Mouse (Mus musculus) embryo, embryonic 9.5 days (tissue): ENCODE data around the gene Prss56.

Source experiments
- DNase-seq: peaks from one replicate; pipeline ENCODE4 v3.0.0-alpha.2; 2017; ENCODE audit errors: extremely low spot score

Prss56 gene

DNA sequence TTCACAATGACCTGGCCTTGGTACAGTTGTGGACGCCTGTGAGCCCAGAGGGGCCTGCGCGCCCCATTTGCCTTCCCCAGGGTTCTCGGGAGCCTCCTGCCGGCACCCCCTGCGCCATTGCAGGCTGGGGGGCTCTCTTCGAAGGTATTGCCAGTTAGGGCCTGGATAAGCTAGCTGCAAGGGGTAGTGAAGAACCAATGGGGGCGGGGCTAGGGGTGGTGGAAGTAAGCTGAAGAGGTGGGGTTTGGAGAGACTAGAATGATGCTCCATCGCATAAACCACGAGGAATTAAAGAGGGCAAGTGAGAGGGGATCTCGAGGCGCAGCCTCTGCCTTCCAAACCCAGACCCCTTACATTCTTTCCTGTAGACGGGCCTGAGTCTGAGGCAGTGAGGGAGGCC lies 2.4 kb downstream of the Prss56 start:
- no peak for DNase-seq

DNA sequence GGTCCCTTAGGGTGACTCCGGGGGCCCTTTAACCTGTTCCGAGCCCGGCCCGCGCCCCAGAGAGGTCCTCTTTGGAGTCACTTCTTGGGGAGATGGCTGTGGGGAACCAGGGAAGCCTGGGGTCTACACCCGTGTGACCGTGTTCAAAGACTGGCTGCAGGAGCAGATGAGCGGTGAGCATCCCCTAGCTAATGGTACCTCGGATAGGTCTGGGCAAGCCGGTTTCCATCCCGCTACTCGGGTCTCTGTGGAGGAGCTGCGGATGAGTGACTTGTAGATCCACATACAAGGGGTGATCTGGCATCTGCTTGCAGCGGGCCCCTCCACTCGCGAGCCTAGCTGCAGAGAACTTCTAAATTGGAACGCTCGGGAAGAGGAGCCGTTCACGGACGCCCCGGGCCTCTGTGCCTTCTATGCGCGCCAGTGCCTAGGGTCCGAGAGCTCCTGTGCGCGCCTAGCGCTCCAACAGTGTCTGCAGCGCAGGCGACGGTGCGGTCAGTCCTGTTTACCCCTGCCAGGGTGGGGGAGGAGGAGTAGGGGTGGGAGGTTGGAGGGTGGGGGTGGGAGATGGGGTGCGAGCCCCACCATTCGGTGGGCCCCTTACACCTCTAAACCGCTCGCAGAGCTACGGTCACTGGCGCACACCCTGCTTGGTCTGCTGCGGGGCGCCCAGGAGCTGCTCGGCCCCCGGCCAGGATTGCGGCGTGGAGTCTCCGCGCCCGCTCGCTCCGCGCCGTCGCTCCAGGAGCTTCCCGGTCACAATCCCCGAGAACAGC lies 3.3 kb downstream of the Prss56 start:
- no peak for DNase-seq

DNA sequence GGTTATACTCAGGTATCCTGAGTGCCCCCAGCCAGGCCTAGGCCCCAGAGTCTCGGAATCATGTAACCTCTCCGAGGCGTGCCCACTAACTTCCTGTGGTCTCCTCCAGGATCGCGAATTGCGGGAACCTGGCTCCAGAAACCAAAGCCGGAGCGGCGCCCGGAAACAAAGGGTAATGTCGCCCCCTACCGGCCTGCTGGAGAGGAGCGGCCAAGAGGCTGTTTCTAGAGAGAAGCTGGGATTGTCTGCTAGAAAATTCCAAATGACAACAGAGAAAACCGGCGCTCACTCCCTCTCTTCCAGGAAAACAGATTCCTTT lies 3.9 kb downstream of the Prss56 start:
- peak; percentile 87 for DNase-seq

DNA sequence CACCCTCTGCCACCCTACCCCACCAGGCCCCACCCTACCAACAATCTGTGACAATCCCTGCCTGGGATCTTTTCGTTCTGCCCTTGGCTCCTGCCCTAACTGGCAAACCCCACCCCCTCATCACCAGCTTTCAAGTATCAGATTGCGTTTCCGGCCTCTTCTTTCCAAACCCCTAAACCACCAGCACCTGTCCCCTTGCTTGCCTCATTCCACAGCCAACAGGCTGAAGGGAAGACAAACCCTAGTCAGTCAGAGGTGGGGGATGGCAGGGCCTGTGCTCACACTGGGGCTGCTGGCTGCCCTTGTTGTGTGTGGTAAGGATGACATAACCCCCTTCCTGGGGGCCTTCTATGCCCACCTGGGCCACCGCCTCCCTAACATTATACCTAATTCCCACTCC lies 7.3 kb downstream of the Prss56 start, which contains the start of gene Chrnd:
Gene Chrnd, plus strand, starts transcription at position 179 of the 400 bp plus-strand sequence.
- no peak for DNase-seq

DNA sequence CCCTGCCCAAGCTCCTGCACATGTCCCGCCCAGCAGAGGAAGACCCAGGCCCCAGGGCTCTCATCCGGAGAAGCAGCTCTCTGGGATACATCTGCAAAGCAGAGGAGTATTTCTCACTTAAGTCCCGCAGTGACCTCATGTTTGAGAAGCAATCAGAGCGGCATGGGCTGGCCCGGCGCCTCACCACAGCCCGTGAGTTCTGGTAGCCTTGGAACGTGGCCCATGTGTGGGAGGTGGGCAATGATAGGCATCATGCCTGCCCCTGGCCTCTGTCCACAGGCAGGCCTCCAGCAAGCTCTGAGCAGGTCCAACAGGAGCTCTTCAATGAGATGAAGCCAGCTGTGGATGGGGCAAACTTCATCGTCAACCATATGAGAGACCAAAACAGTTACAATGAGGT lies 14.2 kb downstream of the Prss56 start:
- DNase-seq, result no peak

DNA sequence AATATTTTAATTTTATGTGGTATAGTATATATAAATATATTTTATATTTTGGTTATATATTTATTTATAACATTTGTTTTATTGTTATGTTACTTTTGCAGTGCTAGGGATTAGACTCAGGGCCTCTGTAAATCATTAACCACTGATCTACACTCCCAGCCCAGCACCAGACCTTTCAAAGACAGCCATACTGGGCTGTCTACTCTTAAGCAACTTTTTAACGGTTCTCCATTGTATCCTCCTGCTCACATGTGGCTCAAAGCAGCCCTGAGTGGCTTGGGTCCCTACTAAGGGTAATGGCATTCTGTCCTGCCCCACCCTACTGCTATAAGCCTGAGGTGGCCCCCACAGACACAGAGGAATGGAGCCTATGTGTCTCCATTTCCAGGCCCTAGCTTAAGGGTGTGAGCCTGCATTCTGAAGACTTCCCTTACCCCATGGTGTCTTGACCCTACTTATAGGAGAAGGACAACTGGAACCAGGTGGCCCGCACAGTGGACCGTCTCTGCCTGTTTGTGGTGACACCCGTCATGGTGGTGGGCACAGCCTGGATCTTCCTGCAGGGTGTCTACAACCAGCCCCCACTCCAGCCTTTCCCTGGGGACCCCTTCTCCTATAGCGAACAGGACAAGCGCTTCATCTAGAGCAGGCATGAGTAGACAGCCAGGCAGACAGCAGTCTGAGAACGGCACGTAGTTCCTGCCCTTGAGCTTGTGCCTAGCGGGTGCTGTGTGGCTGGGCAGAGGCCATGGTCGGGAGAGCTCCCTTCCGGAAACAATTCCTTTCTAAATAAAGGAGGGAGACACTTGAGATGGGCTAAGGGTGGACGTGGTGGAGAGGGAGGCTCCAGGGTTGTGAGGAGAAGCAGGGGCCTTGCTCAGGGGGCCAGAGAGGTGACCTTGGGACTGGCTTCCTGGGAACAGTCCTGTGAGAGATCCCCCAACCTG lies 15.3 kb downstream of the Prss56 start:
- DNase-seq, result no peak

DNA sequence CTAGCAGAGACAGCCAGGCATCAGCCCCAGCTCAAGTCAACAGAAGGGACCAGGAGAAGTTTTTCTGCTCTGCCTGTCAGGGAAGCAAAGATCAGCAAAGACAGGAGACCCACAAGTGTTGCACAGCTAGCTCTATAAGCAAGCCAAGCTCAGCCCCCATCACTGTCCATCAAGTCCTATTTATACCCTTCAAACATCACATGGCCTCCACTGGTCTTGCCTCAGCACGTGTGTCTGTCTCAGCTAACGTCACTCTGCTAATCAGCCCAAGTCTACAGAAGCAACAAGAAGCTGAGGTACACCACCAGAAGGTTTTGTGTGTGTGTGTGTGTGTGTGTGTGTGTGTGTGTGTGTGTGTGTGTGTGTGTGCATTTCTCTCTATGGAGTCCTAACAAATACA lies 17.7 kb downstream of the Prss56 start:
- DNase-seq, result no peak

DNA sequence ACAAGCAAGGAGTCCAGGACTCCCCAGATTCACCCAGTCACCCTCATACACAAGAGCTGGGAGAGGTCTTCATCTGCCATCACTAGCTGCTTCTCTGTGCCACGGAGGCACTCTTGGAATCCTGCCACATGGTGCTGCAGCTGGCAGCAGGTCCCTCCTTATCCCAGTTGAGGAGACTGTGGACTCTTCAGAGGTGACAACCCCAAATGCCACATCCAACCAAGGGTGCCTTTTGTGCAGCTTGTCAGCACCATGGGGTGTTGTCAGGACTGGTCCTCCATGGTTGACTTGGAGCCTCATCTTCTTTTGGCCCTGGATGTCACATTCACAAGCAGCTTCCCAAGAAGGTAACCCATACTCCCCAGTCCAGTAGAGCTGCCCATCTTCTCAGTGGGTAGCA lies 18.7 kb downstream of the Prss56 start:
- no peak for DNase-seq

DNA sequence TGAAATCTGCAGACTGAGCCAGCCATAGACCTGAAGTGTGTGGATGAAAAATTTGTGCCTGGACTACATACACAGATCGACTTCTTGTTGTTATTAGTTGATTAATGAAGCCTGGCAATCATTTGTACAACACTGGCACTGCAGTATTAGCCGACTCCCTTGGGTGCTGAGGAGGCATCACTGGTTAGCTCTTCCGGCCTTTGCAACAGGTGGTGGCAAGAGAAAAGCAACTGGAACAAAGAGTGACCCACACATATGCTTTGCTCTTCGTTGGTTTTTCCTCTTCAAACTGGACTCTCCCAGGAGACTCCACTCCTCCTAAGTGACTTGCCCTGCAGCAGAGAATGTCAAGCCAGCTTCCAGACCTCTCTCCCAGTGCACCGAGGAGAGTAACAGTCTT lies 20.7 kb downstream of the Prss56 start:
- DNase-seq, result no peak

DNA sequence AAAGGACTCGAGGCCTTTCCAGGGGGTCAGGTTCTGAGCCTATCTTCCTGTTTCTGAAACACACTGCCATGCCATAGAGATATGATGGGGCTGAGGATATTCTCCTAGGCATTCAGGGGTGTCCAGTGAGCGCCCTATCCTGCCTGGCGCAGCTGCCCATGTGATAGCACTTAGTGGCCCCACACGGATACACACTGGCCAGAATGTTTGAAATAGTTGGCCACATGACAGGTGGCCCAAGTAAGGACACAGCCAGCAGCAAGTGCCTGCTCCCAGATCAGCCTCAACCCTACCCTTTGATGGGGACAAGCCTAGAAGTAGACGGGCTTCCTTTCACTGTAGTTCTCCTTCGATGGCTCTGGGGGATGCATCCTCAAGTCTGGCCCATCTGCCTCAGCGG lies 21.4 kb downstream of the Prss56 start, which contains the start of gene Chrng:
Gene Chrng, plus strand, starts transcription at position 193 of the 400 bp plus-strand sequence.
- DNase-seq, result no peak

DNA sequence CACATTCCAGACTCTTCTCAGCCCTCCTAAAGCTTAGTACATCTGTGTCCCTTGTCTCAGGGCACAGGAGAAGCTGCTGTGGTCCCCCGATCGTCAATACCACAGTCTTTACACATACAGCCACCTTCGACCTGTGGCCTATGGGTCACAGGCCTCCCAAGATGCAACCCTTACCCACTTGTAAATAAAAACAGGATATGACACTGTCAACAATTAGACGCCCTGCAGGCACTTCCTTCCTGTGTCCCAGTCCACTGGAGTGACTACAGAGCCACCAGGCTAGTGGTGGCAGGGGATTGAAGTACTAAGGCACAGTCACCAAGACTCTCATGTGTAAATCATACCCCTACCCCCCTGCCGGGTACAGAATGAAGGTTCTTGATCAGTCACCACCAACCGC lies 21.9 kb downstream of the Prss56 start:
- no peak for DNase-seq

DNA sequence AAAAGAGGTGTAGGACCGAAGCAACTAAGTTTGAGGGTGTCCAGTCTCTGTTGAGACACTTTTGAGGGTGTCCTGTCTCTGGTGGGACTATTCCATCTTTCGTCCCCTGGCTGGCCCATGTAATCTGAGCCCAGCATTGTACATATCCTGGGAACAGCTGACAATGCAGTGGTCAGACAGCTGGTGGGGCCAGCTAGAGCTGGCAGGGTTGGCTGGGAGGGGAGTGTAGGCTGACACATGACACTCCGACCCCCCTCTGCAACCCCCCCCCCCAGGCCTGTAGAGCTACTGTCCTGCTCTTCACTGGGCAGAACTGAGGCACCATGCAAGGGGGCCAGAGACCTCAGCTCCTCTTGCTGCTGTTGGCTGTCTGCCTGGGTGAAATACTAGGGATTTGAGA lies 22.4 kb downstream of the Prss56 start:
- peak; percentile 8 for DNase-seq

DNA sequence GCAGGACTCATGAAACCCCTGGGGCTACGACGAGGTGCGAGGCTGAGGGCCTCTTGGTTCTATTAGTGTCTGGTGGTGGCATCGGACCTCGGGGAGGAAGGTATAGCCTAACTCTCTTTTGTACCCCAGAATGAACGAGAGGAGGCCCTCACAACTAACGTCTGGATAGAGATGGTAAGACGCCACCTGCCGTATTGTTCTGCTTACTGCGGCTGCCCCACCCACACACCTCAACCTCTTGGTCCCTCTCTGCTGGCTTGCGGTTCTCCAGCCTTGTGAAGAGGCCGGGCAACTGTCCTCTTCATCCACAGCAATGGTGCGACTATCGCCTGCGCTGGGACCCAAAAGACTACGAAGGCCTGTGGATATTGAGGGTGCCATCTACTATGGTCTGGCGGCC lies 23.2 kb downstream of the Prss56 start:
- peak; percentile 25 for DNase-seq

DNA sequence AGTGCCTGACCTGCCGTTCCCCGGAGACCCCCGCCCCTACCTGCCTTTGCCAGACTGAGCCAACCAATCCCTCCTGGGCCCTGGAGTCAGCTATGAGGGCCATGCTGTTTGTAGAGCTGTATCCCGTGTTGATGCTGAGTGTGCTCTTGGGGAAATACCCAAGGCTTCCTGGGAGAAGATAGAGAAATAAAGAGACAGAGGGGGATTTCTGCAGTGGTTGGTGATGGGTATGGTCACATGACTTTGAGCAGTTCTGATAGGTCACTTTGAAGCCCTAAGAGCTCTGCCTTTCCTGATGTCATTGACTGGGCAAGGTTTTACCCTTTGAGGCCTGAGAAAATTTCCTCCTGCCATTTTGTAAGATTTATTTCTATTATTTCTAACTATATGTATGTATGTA lies 28.3 kb downstream of the Prss56 start:
- no peak for DNase-seq

DNA sequence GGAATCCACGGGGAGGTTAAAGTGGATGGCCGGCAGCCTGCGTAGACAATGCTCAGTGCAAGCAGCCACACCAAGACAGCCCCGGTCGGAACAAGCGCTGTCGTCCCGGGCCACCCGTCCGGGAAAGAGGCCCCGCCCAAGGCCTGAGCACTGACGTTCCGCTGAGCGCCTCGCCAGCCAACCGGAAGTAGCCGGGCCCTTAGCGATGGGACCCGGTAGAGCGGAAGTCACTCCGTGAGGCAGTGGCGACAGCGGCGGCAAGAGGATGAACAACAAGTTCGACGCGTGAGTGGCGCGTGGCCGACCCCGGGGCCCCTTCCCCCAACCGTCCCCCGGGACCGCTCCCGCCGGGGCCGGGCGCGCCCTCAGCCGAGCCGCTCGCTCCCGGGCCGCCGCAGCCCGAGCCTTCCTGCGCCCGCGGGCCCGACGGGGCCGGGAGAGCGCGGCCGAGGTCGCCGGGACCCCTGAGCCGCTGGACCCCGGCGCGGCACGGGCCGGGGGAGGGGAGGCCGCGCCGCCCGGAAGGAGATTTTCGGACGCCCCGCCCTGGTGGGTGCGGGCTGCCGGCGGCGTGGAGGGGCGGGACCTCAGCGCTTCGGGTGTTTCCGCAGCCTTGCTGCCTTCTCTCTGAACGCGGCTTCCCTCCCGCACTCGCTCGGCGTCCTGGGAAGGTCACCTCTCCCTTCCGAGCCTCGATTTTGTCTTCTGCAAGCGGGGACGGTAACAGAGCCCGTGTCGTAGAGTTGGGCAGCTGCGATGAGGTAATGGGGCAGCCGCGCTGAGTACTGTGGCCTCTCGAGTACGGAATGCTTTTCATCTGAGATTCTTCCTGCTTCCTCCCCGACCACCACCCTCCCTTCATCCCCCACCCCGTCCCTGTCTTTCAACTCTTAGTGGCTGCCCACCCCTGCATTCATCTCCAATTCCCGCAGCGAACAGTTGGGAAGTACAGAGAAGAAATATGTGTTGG lies 30.9 kb downstream of the Prss56 start, which contains the start of gene Eif4e2:
Gene Eif4e2, plus strand, starts transcription at position 180 of the 970 bp plus-strand sequence.
- peak; percentile 95 for DNase-seq

DNA sequence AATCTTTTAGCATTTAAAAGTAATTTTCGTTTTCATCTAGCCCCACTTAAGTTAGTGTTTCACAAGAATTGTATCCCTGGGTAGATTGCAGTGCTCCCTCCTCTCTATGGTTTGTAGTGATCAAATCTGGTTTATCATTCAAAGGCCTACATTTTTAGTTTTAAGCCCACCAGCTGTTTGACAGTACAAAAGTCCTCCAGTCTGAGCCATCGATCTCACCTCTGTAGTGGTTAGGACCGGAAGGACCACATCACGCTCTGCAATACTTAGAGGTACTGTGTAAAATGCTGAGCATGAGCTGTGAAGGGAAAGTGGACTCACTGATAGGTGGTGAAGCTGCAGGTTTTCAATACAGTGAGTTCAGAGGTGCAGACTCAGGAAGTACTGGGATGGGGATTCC lies 31.6 kb downstream of the Prss56 start:
- DNase-seq, result no peak

DNA sequence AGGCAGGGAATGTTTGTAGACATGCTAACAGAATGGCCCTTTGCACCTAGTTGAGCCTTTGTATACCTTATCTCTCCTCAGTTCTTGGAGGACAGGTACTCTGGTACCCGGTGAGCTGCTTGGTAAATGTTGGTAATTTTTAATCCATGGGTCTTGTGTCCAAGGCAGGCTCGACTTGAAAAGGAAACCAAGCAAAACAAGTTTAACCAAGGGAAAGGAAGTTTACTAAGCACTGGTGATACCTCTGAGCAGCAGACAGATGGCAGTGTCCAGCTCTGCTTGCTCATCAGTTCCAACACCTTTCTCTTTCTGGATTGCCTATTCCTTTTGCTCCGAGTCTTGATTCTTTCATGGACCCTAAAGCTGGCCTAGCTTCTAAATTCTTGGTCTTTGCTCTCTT lies 34.8 kb downstream of the Prss56 start:
- no peak for DNase-seq

DNA sequence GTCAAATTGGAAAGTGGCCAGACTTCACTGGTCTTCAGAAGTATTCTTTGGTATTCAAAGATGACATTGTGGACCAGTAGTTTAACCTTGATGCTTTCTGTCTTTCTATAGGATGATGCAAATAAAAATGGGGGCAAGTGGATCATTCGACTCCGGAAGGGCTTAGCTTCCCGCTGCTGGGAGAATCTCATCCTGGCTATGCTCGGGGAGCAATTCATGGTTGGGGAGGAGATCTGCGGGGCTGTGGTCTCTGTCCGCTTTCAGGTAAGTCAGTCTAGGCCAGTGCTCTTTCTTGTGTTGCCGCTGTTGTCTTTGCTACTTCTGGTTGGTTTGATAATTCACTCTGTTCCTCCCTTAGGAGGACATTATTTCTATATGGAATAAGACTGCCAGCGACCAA lies 42.6 kb downstream of the Prss56 start:
- DNase-seq, result no peak

DNA sequence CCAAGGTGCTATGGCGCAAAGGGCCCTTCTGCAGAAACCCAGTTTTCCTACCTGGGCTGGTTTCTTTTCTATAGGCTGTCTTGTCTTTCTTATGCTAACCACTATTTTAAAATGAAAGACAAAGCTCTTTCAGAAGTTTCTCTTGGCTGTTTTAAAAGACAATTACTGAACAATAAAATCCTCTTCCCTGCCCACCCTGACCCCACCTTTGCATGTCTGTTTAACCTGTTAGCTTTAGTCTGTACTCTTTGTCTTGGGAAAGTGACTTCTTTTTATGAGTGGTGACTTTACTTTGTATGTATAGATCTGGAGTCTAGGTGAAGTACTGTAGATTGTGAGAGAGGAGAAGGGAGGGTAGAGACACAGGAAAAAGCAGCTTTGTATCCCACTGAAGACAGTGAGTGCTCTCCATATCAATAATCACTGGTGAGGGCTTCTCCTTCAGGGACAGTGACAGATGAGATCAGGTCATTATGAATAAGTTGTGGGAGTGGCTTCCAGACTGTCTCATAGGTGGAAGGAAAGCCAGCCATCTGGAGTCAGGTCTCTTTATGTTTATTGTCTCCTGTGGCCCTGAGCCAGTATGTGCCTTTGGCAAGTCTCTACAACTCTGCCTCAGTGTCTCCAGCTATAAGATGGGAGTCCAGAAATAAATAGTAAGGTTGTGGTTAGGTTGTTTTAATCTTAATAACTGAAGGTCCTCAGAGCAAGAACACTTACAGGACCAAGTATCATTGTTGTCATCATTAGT lies 43.5 kb downstream of the Prss56 start:
- DNase-seq, result no peak

DNA sequence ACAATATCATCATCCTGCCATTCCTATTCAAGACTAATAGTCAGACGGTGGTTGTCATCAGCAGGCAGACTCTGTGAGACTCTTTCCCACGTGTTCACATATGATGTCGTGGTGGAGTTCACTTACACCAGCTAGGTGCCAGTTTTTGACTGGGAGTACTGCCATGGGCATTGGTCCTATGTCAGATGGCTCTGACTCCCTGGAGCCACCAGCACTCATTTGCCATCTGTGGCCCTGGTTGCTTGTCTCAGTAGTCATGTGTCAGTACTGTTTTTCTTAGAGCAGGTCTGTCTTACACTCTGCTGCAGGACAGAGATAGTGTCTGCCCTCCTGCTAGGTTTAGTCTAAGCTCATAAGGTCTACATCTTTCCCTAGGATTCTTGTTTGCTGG lies 44.0 kb downstream of the Prss56 start:
- DNase-seq, result no peak

DNA sequence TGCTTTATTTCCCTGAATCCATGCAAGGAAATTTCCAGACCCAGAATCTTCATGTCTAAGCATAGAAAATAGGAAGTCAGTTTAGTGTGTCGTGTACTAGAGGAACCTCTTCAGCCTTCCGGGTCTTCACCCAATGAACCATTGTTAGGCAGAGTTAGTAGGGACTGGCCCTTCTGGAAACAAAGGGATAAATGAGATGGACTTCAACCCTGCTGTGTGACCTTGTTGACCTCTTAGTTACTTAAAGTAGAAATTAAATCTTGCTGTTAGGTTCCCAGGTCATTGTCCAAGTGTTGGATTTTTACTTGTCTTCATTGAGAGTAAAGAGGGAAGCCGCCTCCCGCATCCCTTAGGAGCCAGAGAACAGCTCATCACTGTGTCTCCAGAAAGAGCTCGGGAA lies 47.5 kb downstream of the Prss56 start:
- DNase-seq, result no peak
